Mouse (Mus musculus) liver (tissue): ENCODE measurements around the gene Spata31.

Experiments used
- DNase-seq: peaks from one replicate; pipeline ENCODE4 v3.0.0-alpha.2; 2020; ENCODE audit warnings: mixed read lengths

The Spata31 gene

GRCm38 (mm10) chr13:64917191-64917590, at the start of gene Spata31:
Gene Spata31 (plus strand): TSS chr13:64917406.
- no peak for DNase-seq

DNA sequence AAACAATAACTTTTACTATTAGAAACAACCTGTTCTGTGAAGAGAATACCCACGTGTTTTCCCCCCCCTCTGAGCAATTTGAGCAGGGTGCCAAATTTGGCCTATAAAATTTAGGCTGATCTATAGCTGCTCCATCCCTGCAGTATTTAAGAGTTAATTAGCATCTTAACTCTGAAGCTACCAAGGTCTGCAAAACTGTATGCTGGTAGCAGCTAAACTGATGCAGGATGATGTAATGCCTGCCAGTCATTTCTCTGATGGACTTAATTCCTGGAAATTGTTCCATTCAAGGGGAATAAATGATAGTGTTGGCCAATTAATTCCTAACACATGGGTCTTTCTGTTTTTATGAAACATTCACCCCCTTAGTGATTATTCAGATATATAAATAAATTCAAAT, 14.1 kb upstream of the Spata31 start:
- no peak for DNase-seq

DNA sequence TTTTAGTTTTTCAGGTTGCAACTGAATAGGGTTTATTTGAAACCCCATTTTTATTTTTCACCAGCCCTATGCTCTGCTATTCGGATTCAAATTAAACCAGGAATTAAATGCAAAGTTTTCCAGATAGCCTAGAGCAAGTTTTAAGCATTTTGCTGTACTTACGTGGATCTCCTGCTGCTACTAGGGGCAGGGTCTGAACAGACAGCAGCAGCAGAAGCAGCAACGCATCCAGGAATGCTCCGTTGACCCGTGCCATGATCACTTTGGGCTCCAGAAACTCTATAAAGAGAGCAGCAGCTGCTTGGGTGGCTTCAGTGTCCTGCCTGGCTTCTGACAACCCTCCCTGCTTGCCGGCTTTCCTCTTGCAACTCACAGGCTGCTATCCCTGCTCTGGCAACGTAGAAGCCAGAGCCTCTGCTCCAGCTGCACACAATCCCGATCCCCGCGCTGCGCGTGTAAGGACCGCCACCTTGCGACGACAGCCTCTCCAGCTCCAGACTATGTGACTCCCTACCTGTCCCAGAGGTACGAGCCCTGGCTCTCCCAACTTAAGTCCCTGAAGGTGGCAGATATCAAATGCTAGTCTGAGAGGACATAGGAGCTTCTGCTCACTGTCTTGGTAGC, 13.5 kb upstream of the Spata31 start, which contains the start of gene Cntnap3:
TSS of gene Cntnap3 (minus strand) at position 371 of the 624 bp plus-strand sequence.
- peak; percentile 44 for DNase-seq
